Mouse (Mus musculus): ENCODE results near the gene Gm10337.

The Gm10337 gene

DNA sequence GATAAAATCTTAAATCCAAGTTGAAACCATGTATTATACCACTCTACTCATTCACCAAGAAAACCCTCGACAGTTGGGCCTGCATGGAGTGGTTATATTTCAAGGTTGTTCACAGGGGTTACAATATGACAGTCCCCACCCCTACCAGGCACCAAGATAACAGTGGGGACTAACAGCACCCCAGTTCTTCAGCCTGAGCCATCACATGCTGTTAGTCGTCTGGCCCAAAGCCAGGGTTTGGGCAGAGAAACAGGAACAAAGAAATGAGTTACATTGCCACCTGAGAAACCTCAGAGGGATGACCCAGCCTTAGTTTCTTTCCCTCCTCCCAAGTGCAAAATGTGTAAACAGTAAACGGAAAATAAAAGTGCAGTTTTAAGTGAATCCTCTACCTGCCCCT is 4.2 kb upstream of the Gm10337 start:
- intact Hi-C loops (cut with DNase I), result no loop called here

DNA sequence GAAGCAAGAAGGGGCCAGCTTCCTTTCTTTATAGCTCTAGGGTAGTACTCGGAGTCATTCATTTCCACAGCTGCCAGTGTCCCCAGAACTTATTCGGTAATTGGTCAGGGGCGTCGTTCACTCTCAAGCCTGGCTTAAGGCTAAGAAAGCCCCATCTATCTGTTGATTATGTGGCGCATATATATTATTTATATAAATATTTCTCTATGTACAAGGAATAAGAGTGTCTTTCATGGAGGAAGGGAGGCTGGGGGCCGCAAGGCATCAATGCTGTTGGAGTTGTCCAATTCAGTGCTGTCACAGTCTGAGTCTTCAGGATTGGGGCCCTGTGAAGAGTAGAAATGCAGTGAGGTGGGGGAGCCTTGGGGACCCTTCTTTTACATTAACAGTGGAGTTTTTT is 3.7 kb upstream of the Gm10337 start:
- intact Hi-C loops (cut with DNase I), result no loop called here

DNA sequence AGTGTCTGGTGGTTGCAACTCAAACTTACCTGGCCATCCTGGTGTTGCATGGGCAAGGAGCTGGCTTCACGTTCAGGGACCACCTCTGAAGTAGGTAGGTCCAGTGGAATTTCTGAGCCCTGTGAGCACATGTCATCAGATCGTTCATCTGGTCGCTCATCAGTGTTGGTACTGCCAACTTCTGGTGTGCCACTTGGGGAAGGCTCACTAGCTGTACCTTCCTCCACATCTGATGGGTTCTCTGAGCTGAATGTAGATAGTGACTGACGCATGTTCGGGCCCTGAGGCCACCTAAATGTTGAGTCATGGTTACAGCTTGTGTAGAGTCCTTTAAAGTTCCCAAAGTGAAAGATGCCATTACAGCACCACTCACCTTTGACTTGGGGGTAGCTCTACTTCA is 3.0 kb upstream of the Gm10337 start:
- intact Hi-C loops (cut with DNase I), result no loop called here

DNA sequence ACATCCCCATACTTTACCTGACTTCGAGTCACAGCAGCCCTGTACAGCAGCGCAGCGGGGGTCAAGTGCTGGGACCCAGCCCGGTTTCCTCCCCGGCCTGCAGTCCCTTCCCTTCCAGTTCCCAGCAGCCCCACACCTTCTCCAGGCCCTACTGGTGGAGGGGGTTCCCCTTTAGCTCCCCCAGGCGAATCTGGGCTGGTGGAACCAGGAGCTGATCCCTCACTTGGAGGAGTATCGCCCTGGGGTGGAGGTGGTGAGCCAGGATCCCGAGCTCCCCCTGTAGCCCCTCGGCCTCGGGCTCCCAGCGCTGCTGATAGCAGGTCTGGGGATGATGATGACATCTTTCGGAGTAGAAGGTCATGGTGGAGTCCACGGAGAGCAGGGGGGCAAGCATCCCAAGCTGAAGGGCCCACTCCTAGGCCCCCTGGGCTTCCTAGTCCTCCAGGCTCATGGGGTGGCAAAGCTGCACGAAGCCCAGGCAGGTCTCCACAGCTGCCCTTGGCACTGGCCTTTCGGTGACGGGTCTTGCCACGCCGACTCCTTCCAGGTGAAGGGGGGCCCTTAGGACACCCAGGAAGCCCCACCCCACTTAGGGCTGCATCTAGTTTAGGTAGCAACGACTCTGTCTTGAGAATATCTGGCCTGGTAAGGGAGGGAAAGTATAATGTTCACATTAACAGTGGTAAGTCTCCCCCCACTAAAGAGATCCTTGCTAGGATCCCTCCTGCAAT is 2.3 kb upstream of the Gm10337 start:
- intact Hi-C loops (cut with DNase I), result no loop called here

DNA sequence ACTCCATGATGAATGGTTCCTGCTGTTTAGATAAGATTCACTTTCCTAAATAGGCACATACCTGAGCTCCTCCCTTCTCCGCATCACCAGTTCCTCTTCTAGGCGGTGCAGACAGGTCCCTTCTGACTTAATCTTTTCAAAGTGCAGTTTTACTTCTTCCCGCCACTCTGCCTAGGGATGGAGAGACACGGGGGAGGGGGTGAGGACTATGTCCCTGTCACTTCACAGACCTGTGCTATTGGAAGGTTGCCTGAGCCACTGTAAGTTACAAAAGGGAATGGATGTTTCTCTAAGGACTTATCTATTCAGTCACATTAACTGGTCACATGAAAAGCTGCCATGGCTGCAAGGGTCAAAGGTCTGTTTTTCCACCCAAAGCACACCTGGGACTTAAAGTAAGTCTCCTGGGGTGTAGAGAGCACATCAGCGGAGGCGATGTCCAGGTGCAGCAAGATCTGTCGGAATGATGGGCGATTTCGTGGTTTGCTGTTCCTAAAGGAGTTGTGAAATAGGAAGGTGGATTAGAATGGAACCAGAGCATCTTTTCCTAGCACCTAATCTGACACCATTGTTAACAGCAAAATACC is 1.2 kb upstream of the Gm10337 start:
- intact Hi-C loops (cut with DNase I), result no loop called here

DNA sequence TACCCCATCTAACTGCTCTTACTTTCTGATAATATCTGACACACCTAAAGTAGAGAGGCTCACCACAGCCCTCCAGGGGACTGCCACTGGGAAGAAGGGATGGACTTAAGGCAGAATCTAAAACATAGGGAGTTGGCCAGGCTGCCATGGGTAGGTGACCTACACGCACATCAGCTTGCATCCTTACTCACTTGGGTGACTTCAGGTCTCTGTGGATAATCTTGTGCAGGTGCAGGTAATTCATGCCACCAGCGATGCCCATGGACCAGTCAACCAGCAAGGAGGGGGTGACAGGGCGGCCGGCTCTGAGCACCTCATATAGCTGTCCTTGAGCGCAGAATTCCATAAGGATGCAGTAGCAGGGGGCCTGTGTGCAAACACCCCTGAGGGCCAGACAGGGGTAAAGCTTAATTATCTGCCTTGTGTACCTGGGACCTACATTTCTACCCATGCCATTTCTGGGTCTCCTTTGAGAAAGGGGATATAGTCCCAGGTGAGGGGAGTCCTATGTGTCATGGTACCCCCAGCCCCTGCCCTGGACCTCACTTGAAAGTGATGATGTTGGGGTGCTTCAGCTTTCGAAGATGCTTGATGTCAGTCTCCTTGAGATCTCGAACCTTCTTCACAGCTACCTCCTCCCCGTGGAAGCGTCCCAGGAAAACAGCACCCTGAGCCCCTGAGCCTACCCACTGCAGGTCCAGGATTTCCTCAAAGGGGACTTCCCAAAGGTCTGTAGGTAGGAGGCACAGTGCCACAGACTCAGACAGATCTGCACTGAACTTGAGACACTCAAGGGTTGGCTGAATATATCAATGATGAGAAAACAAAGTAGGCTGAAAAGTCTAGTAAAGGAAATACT is 631 bp downstream of the Gm10337 start:
- intact Hi-C loops (cut with DNase I), result no loop called here

DNA sequence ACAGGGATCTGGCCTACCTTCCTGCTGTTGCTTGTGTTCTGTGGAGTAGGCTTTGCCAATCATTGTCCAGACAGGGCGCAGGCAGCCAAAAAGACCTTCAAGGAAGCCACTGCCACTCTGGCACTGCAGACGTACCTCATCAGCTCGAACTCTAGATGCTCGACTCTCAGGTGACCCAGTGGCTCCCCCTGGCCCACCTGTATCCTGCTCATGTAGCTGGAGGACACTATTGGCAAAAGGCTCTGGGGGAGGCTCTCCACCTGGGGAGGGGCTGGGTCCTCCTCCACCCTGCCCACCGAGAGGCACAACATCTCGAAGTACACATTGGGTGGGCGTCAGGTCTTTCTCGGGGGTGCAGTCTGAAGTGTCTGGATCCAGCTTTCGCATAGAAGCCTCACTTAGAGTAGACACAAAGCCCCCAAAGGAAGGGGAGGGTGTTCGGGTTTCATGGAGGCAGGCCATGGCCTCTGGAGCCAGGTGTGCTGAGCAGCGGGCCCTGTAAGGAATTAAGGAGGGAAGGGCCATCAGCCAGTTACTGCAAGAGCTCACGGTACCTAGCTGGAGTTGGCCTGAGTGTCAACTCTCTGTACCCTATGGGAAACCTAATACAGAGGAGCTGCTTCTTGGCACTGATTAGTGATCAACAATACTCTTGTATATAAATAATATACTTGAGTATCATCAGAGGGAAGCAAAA is 1.7 kb downstream of the Gm10337 start:
- intact Hi-C loops (cut with DNase I), result no loop called here

DNA sequence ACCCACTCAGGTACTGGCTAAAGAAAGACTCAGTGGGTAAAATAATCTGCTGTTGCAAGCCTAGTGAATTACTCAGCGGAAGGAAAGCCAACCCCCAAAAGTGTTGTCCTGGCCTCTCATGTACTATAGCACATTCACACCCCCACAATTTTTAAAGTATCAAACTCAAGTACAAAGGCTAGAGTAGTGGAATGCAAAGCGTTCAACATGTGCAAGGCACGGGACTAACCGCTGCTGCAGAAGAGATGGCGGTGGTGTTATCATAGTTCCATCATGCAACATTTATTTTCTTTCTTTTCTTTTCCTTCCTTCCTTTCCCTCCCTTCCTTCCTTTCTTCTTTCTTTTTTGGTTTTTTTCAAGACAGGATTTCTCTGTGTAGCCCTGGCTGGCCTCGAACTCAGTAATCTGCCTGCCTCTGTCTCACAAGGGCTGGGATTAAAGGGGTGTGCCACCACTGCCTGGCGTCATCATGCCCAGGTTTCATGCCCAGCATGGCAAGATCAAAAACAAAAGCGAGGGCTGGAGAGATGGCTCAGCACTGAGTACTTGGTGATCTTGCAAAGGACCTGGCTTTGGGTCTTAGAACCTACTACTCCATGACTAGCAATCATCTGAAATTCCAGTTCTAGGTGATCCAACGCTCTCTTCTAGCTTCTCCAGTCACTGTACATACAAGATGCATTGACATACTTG is 2.4 kb downstream of the Gm10337 start:
- intact Hi-C loops (cut with DNase I), result no loop called here

DNA sequence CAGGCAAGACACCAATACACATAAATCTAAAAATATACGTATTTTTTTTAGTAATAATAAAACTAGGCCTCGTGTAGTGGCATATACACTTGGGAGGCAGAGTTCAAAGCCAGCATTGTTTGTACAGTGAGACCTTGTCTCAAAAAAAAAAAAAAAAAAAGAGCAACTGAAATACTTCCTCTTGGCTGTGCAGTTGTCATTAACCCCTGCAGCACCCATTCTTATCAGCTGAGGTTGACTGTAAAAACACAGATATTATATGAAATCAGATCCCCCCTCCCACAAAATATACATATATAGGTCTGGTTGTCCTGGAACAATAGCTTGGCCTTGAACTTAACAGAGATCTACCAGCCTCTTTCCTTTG is 2.9 kb downstream of the Gm10337 start:
- intact Hi-C loops (cut with DNase I), result no loop called here

DNA sequence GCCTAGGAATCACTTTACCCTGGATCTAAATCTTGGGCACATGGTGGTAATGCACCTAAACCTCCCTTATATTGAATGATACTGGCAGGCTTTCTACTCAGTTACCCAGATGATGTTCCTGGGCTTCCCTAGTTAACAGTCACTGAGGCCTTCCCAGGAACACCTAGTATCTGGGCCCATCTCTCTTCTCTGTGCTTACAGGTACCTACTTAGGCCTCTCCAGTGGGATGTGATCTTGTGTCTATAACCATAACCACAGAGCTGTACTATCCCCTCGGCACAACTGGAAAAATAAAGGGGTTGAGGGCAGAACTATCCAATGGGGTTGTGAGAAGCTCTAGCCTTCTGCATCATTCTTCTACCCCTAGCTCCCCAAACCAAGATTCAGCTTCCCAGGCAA is 3.3 kb downstream of the Gm10337 start:
- intact Hi-C loops (cut with DNase I), result no loop called here

DNA sequence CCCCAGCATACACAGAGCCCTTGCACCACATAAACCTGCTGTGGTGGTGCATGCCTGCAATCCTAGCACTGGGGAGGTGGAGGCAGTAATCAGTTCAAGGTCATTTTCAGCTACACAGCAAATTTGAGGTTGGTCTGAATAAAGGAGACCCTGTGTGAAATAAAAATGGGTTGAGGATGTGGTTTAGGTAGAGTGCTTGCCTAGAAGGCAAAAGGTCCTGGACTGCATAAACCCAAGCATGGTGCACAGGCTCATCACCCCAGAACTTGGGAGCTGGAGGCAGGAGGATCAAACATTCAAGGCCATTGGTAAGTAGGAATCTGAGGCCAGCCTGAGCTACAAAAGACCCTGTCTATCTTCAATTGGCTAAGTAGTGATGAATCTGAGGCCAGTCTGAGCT is 4.0 kb downstream of the Gm10337 start:
- intact Hi-C loops (cut with DNase I), result no loop called here

DNA sequence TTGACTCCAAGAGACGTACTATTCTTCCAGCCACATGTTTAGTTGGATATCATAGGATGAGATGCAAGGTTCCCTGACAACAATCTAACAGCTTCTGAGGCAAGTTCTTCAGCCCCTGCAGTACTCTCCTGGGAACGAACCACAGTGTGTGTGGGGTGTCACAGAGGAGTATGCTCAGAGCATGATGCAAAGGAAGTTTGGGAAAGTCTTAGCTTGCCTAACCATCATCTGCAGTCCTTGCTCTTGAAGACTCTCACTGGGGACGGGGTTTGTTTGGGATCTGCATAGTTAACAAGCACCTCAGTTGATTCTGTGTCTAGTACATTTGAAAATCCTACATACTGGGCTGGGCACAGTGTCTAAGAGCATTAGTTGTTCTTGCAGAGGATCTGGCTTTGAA is 4.8 kb downstream of the Gm10337 start:
- intact Hi-C loops (cut with DNase I), result no loop called here

DNA sequence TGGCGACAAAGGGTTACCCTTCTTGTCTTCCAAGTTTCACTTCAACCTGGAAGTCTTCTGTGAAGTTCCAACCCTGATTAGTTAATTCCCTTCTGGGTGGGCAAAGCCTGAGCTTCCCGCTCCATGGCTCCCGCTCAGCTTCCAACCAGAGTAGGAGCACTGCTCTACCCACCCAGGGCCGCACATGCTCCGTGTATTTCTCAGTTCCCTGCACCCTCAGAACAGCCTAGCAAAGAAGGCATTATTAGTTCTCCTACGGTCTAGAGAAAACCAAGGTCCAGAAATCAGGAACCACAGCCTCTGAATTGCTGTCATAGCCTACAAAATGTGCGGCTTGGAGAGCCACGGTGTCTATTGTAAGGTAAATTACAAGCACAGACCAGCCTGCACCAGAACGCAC is 6.6 kb downstream of the Gm10337 start:
- intact Hi-C loops (cut with DNase I), result no loop called here

DNA sequence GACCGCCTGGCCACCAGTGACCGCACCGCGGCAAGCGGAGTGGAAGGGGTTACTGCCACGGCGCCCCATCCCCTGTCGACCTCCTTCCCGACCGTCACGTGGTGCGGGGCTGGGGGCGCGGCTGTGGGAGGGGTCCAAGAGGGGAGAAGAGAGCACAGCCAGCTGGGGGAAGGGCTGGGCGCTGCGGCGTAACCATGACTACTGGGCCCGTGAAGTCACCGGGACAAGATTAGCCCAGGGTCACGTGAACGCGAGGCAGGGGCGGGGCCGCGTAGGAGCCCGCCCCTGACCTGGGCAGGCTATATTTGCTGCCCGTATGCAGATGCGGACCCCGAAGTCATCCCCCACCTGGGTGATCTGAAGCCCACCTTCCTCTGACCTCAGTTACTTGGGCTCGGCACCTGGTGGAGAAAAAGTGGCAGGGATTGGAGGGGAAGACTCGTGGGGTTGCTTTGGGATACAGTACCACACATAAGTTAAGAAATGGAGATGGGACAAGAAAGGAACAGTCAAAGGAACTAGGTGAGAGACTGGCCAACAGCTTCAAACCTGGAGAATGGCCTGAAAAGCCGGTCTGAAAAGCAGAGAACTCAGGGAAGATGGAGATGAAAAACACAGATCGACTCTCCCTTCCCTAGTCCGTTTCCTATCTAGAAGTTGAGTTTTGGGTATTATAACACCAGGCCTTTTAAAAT is 7.2 kb downstream of the Gm10337 start:
- intact Hi-C loops (cut with DNase I), result no loop called here

DNA sequence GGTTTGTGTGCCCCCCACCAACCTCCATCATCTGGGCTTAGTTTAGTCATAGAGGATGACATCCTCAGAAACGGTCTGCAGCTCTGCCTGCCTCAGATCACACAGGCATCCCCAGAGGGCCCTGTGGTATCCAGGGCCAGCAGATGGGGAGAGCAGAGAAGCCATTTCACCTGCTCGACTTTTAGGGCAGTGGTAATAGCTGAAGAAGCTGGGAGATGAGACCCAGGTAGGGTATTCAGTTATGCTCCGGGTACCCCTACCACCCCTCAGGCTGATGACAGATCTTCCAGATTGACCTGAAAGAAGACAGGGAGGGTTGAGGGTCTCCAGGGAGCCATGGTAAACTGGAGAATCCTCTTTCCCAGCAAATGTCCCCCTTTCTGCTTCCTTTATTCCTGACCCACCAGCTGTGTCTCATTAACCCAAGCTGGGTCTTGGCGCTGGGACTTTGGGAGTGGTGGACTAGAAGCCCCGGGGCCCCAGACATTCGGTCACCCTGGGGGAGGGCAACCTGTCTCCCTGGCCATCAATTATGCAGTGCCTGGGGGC is 7.8 kb downstream of the Gm10337 start:
- intact Hi-C loops (cut with DNase I), result no loop called here

DNA sequence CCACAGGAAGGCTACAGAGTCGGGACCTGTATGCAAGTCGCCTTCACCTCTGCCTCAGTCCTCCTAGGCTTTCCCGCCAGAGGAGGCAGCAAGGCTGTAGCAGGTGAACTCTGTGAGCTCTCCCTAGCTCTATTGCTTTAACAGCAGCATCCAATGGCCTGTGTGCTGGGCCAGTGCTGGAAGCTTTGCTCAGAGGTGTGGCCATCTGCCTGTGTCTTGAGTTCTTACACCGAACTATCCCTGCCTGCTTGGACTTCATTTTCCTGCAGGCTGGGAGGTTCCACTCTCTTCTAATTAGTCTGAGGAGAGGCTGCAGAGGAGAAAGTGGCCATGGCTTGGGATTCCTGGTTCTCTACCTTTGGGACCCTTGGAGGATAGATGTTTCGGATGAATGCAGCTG is 8.5 kb downstream of the Gm10337 start:
- intact Hi-C loops (cut with DNase I), result no loop called here

DNA sequence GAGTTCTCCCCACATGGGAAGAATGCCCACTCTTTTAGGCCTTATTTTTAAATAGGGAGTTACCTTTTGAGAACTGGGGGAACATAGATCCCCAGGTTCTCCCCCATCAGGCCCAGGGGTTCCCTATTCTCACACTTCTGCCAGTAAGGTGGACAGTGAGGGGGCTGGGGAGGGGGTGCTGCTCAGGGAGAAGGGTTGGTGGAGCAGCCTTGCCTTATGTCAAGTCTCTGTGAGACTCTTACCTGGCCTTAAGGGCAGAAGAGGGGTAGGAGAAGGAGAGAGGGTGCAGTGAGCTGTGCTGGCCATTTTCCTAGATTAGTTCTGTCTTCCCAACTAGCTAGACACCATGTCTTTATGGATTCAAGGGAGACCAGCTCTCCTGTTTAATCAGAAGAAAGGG is 8.9 kb downstream of the Gm10337 start:
- intact Hi-C loops (cut with DNase I), result no loop called here

DNA sequence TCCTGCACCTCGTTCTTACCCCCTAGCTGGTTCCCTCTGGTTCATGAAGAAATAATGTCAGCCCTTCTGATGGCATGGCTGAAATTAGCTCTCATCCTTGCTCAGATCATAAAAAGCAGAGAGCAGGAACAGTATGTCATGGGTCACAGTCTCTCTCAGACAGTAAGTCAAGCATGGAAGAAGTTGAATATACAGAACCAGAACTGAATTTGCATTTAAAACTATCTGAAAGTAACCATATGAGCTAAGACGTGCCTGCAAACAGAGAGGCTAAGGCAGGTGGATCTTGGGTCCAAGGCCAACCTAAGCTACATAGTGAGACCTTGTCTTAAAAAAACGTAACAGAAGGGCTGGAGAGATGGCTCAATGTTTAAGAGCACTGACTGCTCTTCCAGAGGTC is 9.5 kb downstream of the Gm10337 start:
- intact Hi-C loops (cut with DNase I), result no loop called here

DNA sequence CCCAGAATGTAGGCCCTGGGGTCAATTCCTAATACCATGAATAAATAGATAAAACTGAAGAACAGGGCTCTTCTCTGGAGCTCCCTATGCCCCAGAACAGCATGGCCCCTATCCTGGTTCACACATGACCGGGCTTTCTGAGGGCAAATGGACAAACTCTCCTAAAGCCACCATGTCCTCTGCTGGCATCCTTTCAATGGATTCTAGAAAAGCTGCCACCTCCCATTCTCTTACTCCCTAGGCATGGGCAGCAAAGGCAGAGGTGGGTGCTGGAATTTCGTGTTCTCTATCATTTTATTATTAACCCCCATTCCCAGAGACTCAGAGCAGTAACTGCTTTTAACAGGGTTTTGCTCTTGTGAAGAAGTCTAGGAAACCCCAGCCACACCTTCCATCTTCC is 11.7 kb downstream of the Gm10337 start:
- intact Hi-C loops (cut with DNase I), result loop anchor here (5.0 kb wide), 1 partner anchor 43 kb away; the partner anchor contains the start of gene Pcbp2

DNA sequence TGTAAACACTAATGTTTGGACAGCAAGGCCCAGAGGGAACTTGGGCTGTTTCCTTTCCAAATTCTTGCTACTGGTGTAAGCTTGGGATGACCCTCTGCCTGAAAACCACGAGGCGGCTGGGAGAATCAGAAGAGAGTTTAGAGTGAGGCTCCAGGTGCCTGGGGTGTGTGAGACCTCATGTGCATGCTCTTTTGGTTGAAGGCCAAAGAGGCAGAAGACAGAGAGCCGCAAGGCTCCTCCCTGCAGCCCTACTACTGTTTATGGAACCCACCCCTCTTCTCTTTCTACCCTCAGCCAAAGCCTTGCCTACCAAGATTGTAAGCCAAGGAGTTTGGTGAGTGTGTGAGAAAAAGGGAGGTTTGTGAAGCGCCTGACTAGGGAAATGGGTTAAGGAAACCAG is 12.3 kb downstream of the Gm10337 start:
- intact Hi-C loops (cut with DNase I), result loop anchor here (5.0 kb wide), 1 partner anchor 43 kb away; the partner anchor contains the start of gene Pcbp2
